Mouse (Mus musculus) MEL (cell line): Measurements from ENCODE around the gene Peli2. TPM values are rescaled to one million over a fixed set of nuclear protein-coding genes. Genes with fewer than 3 reads are reported as not detected.

Experiments
- DNase-seq: peaks from one replicate; pipeline ENCODE4 v3.0.0; 2011; ENCODE audit warnings: low read depth, low spot score
- H3K27ac ChIP-seq: 2 replicates; pipeline ENCODE4 v1.5.1; 2012; ENCODE audit warnings: low read depth, mild to moderate bottlenecking, control low read depth, low read length, moderate library complexity; ENCODE audit not compliant: control insufficient read depth
- H3K27me3 ChIP-seq, 2 experiments: fragments of 150-350 bp in 1 of 2; sonication (generic) in 1 of 2; 2 replicates each; pipeline ENCODE4 v1.6.1; 2012; ENCODE audit warnings: low read length in 2 of 2, mild to moderate bottlenecking in 2 of 2, improper control_type of control experiment in 1 of 2, moderate library complexity in 1 of 2; ENCODE audit not compliant: insufficient read depth in 2 of 2, control insufficient read depth in 1 of 2
- H3K36me3 ChIP-seq, 2 experiments: 2 replicates each; pipeline ENCODE4 v1.6.1; 2012 to 2014; ENCODE audit warnings: low read length in 2 of 2, improper control_type of control experiment in 1 of 2, inconsistent platforms in 1 of 2, mild to moderate bottlenecking in 1 of 2; ENCODE audit not compliant: insufficient read depth in 2 of 2, control insufficient read depth in 1 of 2
- H3K4me1 ChIP-seq, 2 experiments: fragments of 150-350 bp in 1 of 2; sonication (generic) in 1 of 2; 2 replicates each; pipeline ENCODE4 v1.6.1; 2012; ENCODE audit warnings: low read length in 2 of 2, improper control_type of control experiment in 1 of 2, mild to moderate bottlenecking in 1 of 2; ENCODE audit not compliant: insufficient read depth in 2 of 2, control insufficient read depth in 1 of 2
- H3K4me3 ChIP-seq, 2 experiments: fragments of 150-350 bp in 1 of 2; sonication (generic) in 1 of 2; 2 replicates each; pipeline ENCODE4 v1.5.1; 2012; ENCODE audit warnings: low read depth in 2 of 2, low read length in 2 of 2, mild to moderate bottlenecking in 2 of 2, moderate library complexity in 2 of 2, control low read depth in 1 of 2, improper control_type of control experiment in 1 of 2; ENCODE audit not compliant: control insufficient read depth in 1 of 2, insufficient read depth in 1 of 2
- H3K79me2 ChIP-seq: 2 replicates; pipeline ENCODE4 v1.6.1; 2012; ENCODE audit warnings: mild to moderate bottlenecking, low read length, moderate library complexity; ENCODE audit not compliant: control insufficient read depth, poor library complexity, insufficient read depth
- H3K9ac ChIP-seq: 2 replicates; pipeline ENCODE4 v1.6.1; 2012; ENCODE audit warnings: low read depth, mild to moderate bottlenecking, control low read depth, low read length, moderate library complexity; ENCODE audit not compliant: control insufficient read depth, poor library complexity, severe bottlenecking
- H3K9me3 ChIP-seq: fragments of 150-350 bp; sonication (generic); replicated peaks from 2 replicates; pipeline ENCODE4 v1.6.1; 2012; ENCODE audit warnings: mild to moderate bottlenecking, low read length, improper control_type of control experiment, moderate library complexity; ENCODE audit not compliant: insufficient read depth
- BHLHE40 ChIP-seq: IDR thresholded peaks from 2 replicates; pipeline ENCODE4 v1.6.1; 2012; ENCODE audit warnings: low read depth, mild to moderate bottlenecking, inconsistent platforms, low read length, improper control_type of control experiment, borderline replicate concordance
- CHD1 ChIP-seq: IDR thresholded peaks from 2 replicates; pipeline ENCODE4 v1.6.1; 2012; ENCODE audit warnings: low read depth, mild to moderate bottlenecking, inconsistent platforms, low read length, improper control_type of control experiment
- CHD2 ChIP-seq: IDR thresholded peaks from 2 replicates; pipeline ENCODE4 v1.6.1; 2011; ENCODE audit warnings: low read length, improper control_type of control experiment
- CTCF ChIP-seq, 3 experiments: IDR thresholded peaks in 2 of 3; conservative IDR thresholded peaks in 1 of 3; 2 replicates each; pipeline ENCODE4 v1.5.1; 2011 to 2012; ENCODE audit warnings: low read length in 3 of 3, low read depth in 2 of 3, mild to moderate bottlenecking in 2 of 3, improper control_type of control experiment in 1 of 3, inconsistent platforms in 1 of 3, mixed read lengths in 1 of 3, moderate library complexity in 1 of 3; ENCODE audit not compliant: control insufficient read depth in 1 of 3, insufficient read depth in 1 of 3, poor library complexity in 1 of 3, severe bottlenecking in 1 of 3
- E2F4 ChIP-seq: IDR thresholded peaks from 2 replicates; pipeline ENCODE4 v1.6.1; 2011; ENCODE audit warnings: low read depth, low read length, improper control_type of control experiment, borderline replicate concordance
- ELF1 ChIP-seq: IDR thresholded peaks from 2 replicates; pipeline ENCODE4 v1.6.1; 2014; ENCODE audit warnings: low read depth, mild to moderate bottlenecking, inconsistent platforms, low read length, improper control_type of control experiment, moderate library complexity
- ETS1 ChIP-seq: IDR thresholded peaks from 2 replicates; pipeline ENCODE4 v1.6.1; 2012; ENCODE audit warnings: low read depth, mild to moderate bottlenecking, inconsistent platforms, low read length, improper control_type of control experiment, moderate library complexity
- GATA1 ChIP-seq: IDR thresholded peaks from 2 replicates; pipeline ENCODE4 v1.6.1; 2011; ENCODE audit warnings: low read depth, low read length, improper control_type of control experiment
- HCFC1 ChIP-seq: IDR thresholded peaks from 2 replicates; pipeline ENCODE4 v1.6.1; 2012; ENCODE audit warnings: low read depth, mild to moderate bottlenecking, inconsistent platforms, low read length, improper control_type of control experiment, moderate library complexity
- KAT2A ChIP-seq: conservative IDR thresholded peaks from 2 replicates; pipeline ENCODE4 v1.6.1; 2012; ENCODE audit warnings: low read depth, low read length, improper control_type of control experiment, inconsistent platforms
- MAFK ChIP-seq: IDR thresholded peaks from 2 replicates; pipeline ENCODE4 v1.6.1; 2011; ENCODE audit warnings: low read depth, mild to moderate bottlenecking, low read length, improper control_type of control experiment, borderline replicate concordance
- MEF2A ChIP-seq: IDR thresholded peaks from 2 replicates; pipeline ENCODE4 v1.6.1; 2014; ENCODE audit warnings: low read depth, mild to moderate bottlenecking, inconsistent platforms, low read length, improper control_type of control experiment; ENCODE audit not compliant: poor library complexity, insufficient replicate concordance, severe bottlenecking; ENCODE audit errors: extremely low read depth
- MXI1 ChIP-seq: IDR thresholded peaks from 2 replicates; pipeline ENCODE4 v1.6.1; 2011; ENCODE audit warnings: mild to moderate bottlenecking, low read depth, low read length, improper control_type of control experiment
- MYB ChIP-seq: IDR thresholded peaks from 2 replicates; pipeline ENCODE4 v1.6.1; 2011; ENCODE audit warnings: mild to moderate bottlenecking, low read depth, low read length, improper control_type of control experiment
- MYC ChIP-seq: IDR thresholded peaks from 2 replicates; pipeline ENCODE4 v1.6.1; 2011; ENCODE audit warnings: low read depth, mild to moderate bottlenecking, low read length, improper control_type of control experiment, moderate library complexity
- NELFE ChIP-seq: IDR thresholded peaks from 2 replicates; pipeline ENCODE4 v1.6.1; 2011; ENCODE audit warnings: low read depth, low read length, improper control_type of control experiment
- POLR2AphosphoS2 ChIP-seq: IDR thresholded peaks from 2 replicates; pipeline ENCODE4 v1.6.1; 2011; ENCODE audit warnings: low read length, improper control_type of control experiment
- RAD21 ChIP-seq: IDR thresholded peaks from 2 replicates; pipeline ENCODE4 v1.6.1; 2011; ENCODE audit warnings: mild to moderate bottlenecking, low read depth, low read length, improper control_type of control experiment
- RCOR1 ChIP-seq: IDR thresholded peaks from 2 replicates; pipeline ENCODE4 v1.6.1; 2012; ENCODE audit warnings: low read depth, mild to moderate bottlenecking, inconsistent platforms, low read length, improper control_type of control experiment
- TCF12 ChIP-seq: IDR thresholded peaks from 2 replicates; pipeline ENCODE4 v1.6.1; 2014; ENCODE audit warnings: low read depth, mild to moderate bottlenecking, inconsistent platforms, low read length, improper control_type of control experiment, moderate library complexity
- UBTF ChIP-seq: IDR thresholded peaks from 2 replicates; pipeline ENCODE4 v1.6.1; 2012; ENCODE audit warnings: low read depth, mild to moderate bottlenecking, inconsistent platforms, low read length, improper control_type of control experiment, moderate library complexity, borderline replicate concordance; ENCODE audit not compliant: insufficient read depth
- ZKSCAN1 ChIP-seq: IDR thresholded peaks from 2 replicates; pipeline ENCODE4 v1.6.1; 2012; ENCODE audit warnings: low read depth, mild to moderate bottlenecking, inconsistent platforms, low read length, improper control_type of control experiment, moderate library complexity
- ZMIZ1 ChIP-seq: IDR thresholded peaks from 2 replicates; pipeline ENCODE4 v1.6.1; 2012; ENCODE audit warnings: low read depth, mild to moderate bottlenecking, inconsistent platforms, low read length, improper control_type of control experiment, moderate library complexity
- ZNF384 ChIP-seq: IDR thresholded peaks from 2 replicates; pipeline ENCODE4 v1.6.1; 2012; ENCODE audit warnings: low read depth, mild to moderate bottlenecking, inconsistent platforms, low read length, improper control_type of control experiment
- polyA plus RNA-seq, 2 experiments: library from polyadenylated mRNA; stranded (reverse) in 1 of 2; unstranded in 1 of 2; fragments of >175 nt in 1 of 2; fragments of >200 nt in 1 of 2; gene quantifications; 2 replicates each; pipeline versions ENCODE4 v1.2.1 to v1.2.4; 2012; ENCODE audit warnings: low replicate concordance in 2 of 2, low read depth in 1 of 2; ENCODE audit not compliant: insufficient read length in 2 of 2, insufficient read depth in 1 of 2, missing spikeins in 1 of 2
- total RNA-seq: library from RNA; depleted of rRNA; stranded (reverse); fragments of 300-350 nt; gene quantifications from 2 replicates; pipeline ENCODE4 v1.2.3, GENCODE M21; 2012

Peli2 gene
- total and polyA plus RNA-seq, 3 experiments, result not detected

DNA sequence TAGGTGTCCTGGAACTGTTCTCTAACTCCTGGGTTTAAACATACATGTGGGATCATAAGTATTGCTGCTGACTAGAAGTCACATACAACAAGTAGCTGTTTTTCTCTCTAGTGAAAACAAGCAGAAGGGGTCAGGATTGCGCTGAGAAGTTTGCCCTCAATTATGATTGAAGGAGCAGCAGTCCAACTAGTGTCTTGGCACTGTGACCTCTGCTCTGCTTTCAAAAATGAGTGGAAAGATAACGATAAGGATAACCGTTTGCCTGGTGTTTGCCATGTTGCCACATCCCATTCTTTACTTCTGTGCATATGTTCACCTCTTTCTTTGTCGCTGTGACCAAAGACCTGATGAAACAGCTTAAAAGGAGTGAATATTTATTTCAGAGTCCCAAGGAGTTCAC lies 167.0 kb downstream of the Peli2 start:
- no peaks in the 10 kb centered on the region for H3K9me3 ChIP-seq
- no peak overlapping the region for H3K9ac ChIP-seq
- no peak for DNase-seq
- no peaks in the 10 kb centered on the region for H3K27me3 ChIP-seq
- TF ChIP-seq RAD21, result no peak
- no peak for TF ChIP-seq ZKSCAN1
- no peak for TF ChIP-seq ZMIZ1
- no peak for TF ChIP-seq ELF1
- TF ChIP-seq POLR2AphosphoS2, result no peak
- TF ChIP-seq CHD1, result no peak
- no peak for TF ChIP-seq KAT2A
- no peak for TF ChIP-seq CTCF (IDR thresholded peaks at IDR 0.05 in 2 of 3, conservative IDR thresholded peaks at IDR 0.05 in 1 of 3; ENCODE audit: control insufficient read depth in 1 of 3, insufficient read depth in 1 of 3, low read depth in 2 of 3, low read length in 3 of 3, poor library complexity in 1 of 3, severe bottlenecking in 1 of 3)
- TF ChIP-seq BHLHE40, result no peak
- TF ChIP-seq RCOR1, result no peak
- no peak for TF ChIP-seq MAFK
- TF ChIP-seq MXI1, result no peak
- no peaks in the 10 kb centered on the region for H3K36me3 ChIP-seq
- no peak overlapping the region for H3K27ac ChIP-seq
- no peaks in the 10 kb centered on the region for H3K4me1 ChIP-seq
- H3K4me3 ChIP-seq, result no peak overlapping the region
- H3K79me2 ChIP-seq, result no peaks in the 10 kb centered on the region

GRCm38 (mm10) chr14:48288600-48288999 lies 168.0 kb downstream of the Peli2 start:
- TF ChIP-seq NELFE, result no peak
- no peak for TF ChIP-seq UBTF
- TF ChIP-seq MXI1, result no peak
- TF ChIP-seq GATA1, result no peak
- TF ChIP-seq CHD1, result no peak
- TF ChIP-seq CHD2, result no peak
- no peak for TF ChIP-seq MEF2A
- no peak for TF ChIP-seq POLR2AphosphoS2
- no peak for TF ChIP-seq MAFK
- TF ChIP-seq ETS1, result no peak
- no peak for TF ChIP-seq MYC
- no peak for TF ChIP-seq TCF12
- TF ChIP-seq MYB, result no peak
- no peak for TF ChIP-seq KAT2A
- TF ChIP-seq BHLHE40, result no peak
- no peak for TF ChIP-seq HCFC1
- no peak for TF ChIP-seq ZNF384
- no peak for TF ChIP-seq ELF1
- TF ChIP-seq CTCF (IDR thresholded peaks at IDR 0.05 in 2 of 3, conservative IDR thresholded peaks at IDR 0.05 in 1 of 3; ENCODE audit: control insufficient read depth in 1 of 3, insufficient read depth in 1 of 3, low read depth in 2 of 3, low read length in 3 of 3, poor library complexity in 1 of 3, severe bottlenecking in 1 of 3), result no peak
- TF ChIP-seq E2F4, result no peak
- no peak for DNase-seq
- Histone ChIP-seq H3K4me3 (no peak overlapping the region), H3K79me2 (no peaks in the 10 kb centered on the region), H3K9ac (no peak overlapping the region), H3K9me3 (no peaks in the 10 kb centered on the region), H3K27ac (no peak overlapping the region), H3K4me1 (no peaks in the 10 kb centered on the region), H3K36me3 (no peaks in the 10 kb centered on the region), H3K27me3 (no peaks in the 10 kb centered on the region)
